Mouse (Mus musculus): ENCODE measurements at regions not wholly inside any gene's neighbourhood (a gene's known extent, or its start where the extent isn't known, plus 50 kb on each side); places are given as distances from the start of the nearest gene placed in this dataset.

DNA sequence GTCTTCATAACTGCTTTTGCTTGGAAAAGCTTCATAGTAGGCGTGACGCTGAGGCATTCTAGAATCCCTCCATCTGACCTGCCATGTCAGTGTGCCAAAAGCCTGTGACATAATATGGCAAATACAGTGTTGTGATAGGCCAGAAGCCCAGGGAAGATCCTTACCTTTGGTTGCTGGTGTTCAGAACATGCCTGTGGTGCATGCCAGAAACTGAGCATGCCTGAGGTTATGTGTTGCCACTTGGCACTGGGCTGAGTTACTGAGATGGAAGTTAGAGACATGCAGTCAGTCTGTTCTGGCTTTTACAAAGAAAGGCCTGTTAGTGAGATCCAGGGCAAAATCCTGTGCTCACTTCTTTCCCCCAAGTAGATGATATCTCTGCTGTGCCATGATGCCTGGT is 412.7 kb upstream of the Gm11042 start:
- WGBS, result 78% methylated on average over 2 of the region's 2 CpGs
- no peaks in the 10 kb centered on the region for H3K36me3 ChIP-seq (ENCODE audit: control insufficient read depth, insufficient read depth, low read length)
- no peak overlapping the region for H3K9ac ChIP-seq (ENCODE audit: low read depth, low read length)
- no peaks in the 10 kb centered on the region for H3K27me3 ChIP-seq (replicated peaks; ENCODE audit: control insufficient read depth, insufficient read depth, low read length)
- no peaks in the 10 kb centered on the region for H3K9me3 ChIP-seq (ENCODE audit: control insufficient read depth, low read length)
- H3K4me2 ChIP-seq, result no peak overlapping the region
- no peak overlapping the region for H3K4me3 ChIP-seq (ENCODE audit: low read depth, low read length)
- no peak for DNase-seq (ENCODE audit: low spot score)
- no peak for ATAC-seq (replicated peaks; ENCODE audit: low FRiP score)
- H3K27ac ChIP-seq (ENCODE audit: low read depth, low read length), result no peak overlapping the region
- no peaks in the 10 kb centered on the region for H3K4me1 ChIP-seq (replicated peaks; ENCODE audit: control insufficient read depth, insufficient read depth, low read length)

DNA sequence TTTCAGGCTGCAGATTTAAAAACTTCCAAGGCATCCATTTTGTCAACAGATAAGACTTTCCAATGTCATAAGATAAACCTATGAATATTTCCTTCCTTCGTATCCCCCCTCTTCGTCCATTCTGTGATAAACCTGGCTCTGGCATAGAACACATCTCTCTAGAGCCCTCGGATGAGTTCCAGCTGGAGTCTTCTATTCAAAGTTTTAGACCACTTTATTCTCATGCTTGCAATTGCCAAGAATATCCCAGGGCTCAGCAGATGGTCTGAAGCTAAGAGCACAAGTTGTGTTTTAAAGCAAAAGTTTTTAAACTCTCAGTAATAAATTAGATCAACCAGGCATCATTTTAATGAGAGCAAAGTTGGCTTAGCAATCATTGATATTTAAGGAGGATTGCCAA is 363.0 kb upstream of the Gm11042 start:
- Histone ChIP-seq H3K9me3 (ENCODE audit: control insufficient read depth, low read length) (no peaks in the 10 kb centered on the region), H3K27ac (ENCODE audit: low read depth, low read length) (no peak overlapping the region), H3K4me1 (replicated peaks; ENCODE audit: control insufficient read depth, insufficient read depth, low read length) (no peaks in the 10 kb centered on the region), H3K36me3 (ENCODE audit: control insufficient read depth, insufficient read depth, low read length) (no peaks in the 10 kb centered on the region), H3K4me2 (no peak overlapping the region), H3K27me3 (replicated peaks; ENCODE audit: control insufficient read depth, insufficient read depth, low read length) (no peaks in the 10 kb centered on the region), H3K9ac (ENCODE audit: low read depth, low read length) (no peak overlapping the region), H3K4me3 (ENCODE audit: low read depth, low read length) (no peak overlapping the region)
- DNase-seq (ENCODE audit: low spot score) (no peak), ATAC-seq (replicated peaks; ENCODE audit: low FRiP score) (no peak)
- 65% methylated on average over 3 of the region's 3 CpGs for WGBS

DNA sequence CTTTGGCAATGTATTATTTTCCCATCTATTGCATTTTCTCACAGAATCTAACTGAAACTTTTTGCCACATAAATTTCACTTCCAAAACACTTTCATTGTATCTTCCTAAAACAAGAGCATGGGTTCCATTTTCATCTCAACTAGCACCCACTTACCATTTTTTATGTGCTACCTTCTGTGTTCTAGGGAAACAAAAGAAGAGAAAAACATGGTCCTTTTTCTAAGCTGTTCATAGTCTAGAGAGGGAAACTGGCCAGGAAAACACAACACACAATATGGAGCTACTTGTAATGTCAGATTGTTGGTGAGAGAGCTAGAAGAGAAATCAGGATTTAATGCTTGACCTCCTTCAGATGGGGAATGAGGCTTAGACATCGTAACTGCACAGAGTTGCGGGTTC is 361.6 kb upstream of the Gm11042 start:
- Histone ChIP-seq H3K9me3 (ENCODE audit: control insufficient read depth, low read length) (no peaks in the 10 kb centered on the region), H3K9ac (ENCODE audit: low read depth, low read length) (no peak overlapping the region)
- 79% methylated on average over 2 of the region's 2 CpGs for WGBS

DNA sequence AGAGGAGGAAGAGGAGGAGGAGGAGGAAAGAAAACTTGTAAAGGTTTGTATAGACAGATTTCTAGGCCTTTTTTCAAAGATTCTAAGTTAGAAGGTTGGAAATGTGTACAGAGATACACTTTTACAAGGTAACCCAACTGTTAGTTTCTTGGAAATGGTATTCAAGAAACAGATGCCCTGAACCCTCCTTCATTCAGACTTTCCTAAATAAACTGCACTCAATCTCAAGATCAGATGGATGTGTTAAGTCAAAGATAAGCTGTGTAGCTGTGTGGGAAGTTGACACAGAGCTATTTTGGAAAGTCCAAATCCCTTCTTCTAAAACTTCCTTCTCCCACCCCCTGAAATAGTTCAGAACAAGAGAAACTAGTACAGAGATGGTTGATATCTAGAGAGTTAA is 342.2 kb upstream of the Gm11042 start:
- ATAC-seq (replicated peaks; ENCODE audit: low FRiP score) (no peak), DNase-seq (ENCODE audit: low spot score) (no peak)
- no peaks in the 10 kb centered on the region for H3K9me3 ChIP-seq (ENCODE audit: control insufficient read depth, low read length)
- no peaks in the 10 kb centered on the region for H3K36me3 ChIP-seq (ENCODE audit: control insufficient read depth, insufficient read depth, low read length)
- H3K27me3 ChIP-seq (replicated peaks; ENCODE audit: control insufficient read depth, insufficient read depth, low read length), result no peaks in the 10 kb centered on the region
- H3K9ac ChIP-seq (ENCODE audit: low read depth, low read length), result no peak overlapping the region
- no peak overlapping the region for H3K4me2 ChIP-seq
- H3K4me3 ChIP-seq (ENCODE audit: low read depth, low read length), result no peak overlapping the region
- no peaks in the 10 kb centered on the region for H3K4me1 ChIP-seq (replicated peaks; ENCODE audit: control insufficient read depth, insufficient read depth, low read length)
- no peak overlapping the region for H3K27ac ChIP-seq (ENCODE audit: low read depth, low read length)

More for the DNA sequence above, 361.6 kb upstream of the Gm11042 start:
- no peak overlapping the region for H3K4me3 ChIP-seq (ENCODE audit: low read depth, low read length)
- no peaks in the 10 kb centered on the region for H3K4me1 ChIP-seq (replicated peaks; ENCODE audit: control insufficient read depth, insufficient read depth, low read length)
- no peak for DNase-seq (ENCODE audit: low spot score)
- H3K4me2 ChIP-seq, result no peak overlapping the region
- no peaks in the 10 kb centered on the region for H3K27me3 ChIP-seq (replicated peaks; ENCODE audit: control insufficient read depth, insufficient read depth, low read length)
- ATAC-seq (replicated peaks; ENCODE audit: low FRiP score), result no peak
- no peak overlapping the region for H3K27ac ChIP-seq (ENCODE audit: low read depth, low read length)
- H3K36me3 ChIP-seq (ENCODE audit: control insufficient read depth, insufficient read depth, low read length), result no peaks in the 10 kb centered on the region

DNA sequence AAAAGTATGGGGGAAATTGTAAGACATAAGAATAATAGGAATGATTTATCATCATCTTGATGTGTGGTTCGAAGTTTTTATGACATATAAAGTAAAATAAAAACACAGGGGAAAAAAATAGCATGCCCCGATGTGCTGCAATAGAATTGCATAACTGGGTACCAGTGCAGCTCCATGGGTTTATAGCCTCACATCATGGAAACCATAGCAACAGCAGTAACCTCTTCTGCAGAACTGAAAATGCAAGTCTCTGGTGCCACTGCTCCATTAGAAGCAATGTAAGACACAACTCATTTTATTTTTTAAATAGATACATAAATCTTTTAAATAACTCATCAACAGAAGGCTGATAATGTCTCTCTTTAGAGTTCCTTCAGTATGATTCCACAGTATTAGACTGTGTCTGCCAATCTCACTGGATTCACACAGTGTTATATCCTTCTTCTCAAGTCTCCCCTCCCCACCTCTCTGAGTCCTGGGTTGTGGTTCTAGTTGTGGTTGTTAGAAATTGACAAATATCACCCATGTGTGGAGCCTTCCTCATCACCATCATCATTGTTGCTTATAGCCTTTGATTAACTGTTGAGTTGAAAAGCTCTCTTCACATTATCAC is 340.9 kb upstream of the Gm11042 start:
- Histone ChIP-seq H3K9me3 (ENCODE audit: control insufficient read depth, low read length) (no peaks in the 10 kb centered on the region), H3K27me3 (replicated peaks; ENCODE audit: control insufficient read depth, insufficient read depth, low read length) (no peaks in the 10 kb centered on the region), H3K27ac (ENCODE audit: low read depth, low read length) (no peak overlapping the region), H3K4me1 (replicated peaks; ENCODE audit: control insufficient read depth, insufficient read depth, low read length) (no peaks in the 10 kb centered on the region), H3K4me2 (no peak overlapping the region), H3K36me3 (ENCODE audit: control insufficient read depth, insufficient read depth, low read length) (no peaks in the 10 kb centered on the region), H3K4me3 (ENCODE audit: low read depth, low read length) (no peak overlapping the region), H3K9ac (ENCODE audit: low read depth, low read length) (no peak overlapping the region)
- ATAC-seq (replicated peaks; ENCODE audit: low FRiP score) (no peak), DNase-seq (ENCODE audit: low spot score) (no peak)
- 63% methylated on average over 2 of the region's 2 CpGs for WGBS

DNA sequence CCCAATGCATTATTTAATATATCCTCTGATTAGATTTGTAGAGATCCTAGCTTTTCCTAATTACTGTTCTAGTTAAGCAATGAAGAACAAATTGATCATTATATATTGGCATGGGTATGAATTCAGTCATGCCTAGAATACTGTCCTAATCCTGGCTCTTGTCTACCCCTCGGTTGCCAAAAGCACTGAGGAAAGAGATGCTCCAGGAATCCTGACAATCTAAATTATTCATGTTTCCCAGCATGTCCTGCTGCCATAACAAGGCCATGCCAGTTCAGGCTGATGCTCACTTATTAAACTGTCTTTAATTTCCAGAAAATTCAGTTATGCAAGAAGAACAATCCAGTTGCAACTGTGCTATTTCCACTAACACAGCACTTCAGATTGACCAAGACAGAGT is 335.1 kb upstream of the Gm11042 start:
- H3K36me3 ChIP-seq (ENCODE audit: control insufficient read depth, insufficient read depth, low read length), result no peaks in the 10 kb centered on the region
- H3K4me1 ChIP-seq (replicated peaks; ENCODE audit: control insufficient read depth, insufficient read depth, low read length), result no peaks in the 10 kb centered on the region
- H3K27ac ChIP-seq (ENCODE audit: low read depth, low read length), result no peak overlapping the region
- no peak overlapping the region for H3K9ac ChIP-seq (ENCODE audit: low read depth, low read length)
- H3K9me3 ChIP-seq (ENCODE audit: control insufficient read depth, low read length), result no peaks in the 10 kb centered on the region
- ATAC-seq (replicated peaks; ENCODE audit: low FRiP score), result no peak
- no peak overlapping the region for H3K4me2 ChIP-seq
- no peak for DNase-seq (ENCODE audit: low spot score)
- H3K27me3 ChIP-seq (replicated peaks; ENCODE audit: control insufficient read depth, insufficient read depth, low read length), result no peaks in the 10 kb centered on the region
- no peak overlapping the region for H3K4me3 ChIP-seq (ENCODE audit: low read depth, low read length)
- 67% methylated on average over 1 of the region's 1 CpGs for WGBS

DNA sequence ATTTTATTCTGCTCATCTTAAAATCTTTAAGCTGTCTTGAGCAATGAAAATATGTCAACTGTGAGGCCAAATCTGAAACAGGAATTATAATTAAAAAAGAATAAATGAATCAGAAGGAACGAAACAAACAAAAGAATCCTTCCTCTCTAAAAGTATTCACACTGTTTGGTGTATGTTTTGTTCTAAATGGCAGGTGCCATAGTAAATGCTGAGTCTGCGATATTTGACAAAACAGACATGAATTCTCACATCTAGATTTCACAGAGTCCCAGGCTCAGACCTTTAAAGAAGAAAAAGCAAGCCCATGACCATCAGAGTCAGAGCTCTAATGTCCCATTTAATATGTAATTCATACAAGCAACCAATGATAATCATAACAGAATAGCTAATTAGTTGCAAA is 316.6 kb upstream of the Gm11042 start:
- Histone ChIP-seq H3K4me1 (replicated peaks; ENCODE audit: control insufficient read depth, insufficient read depth, low read length) (no peaks in the 10 kb centered on the region), H3K9ac (ENCODE audit: low read depth, low read length) (no peak overlapping the region), H3K9me3 (ENCODE audit: control insufficient read depth, low read length) (no peaks in the 10 kb centered on the region), H3K27ac (ENCODE audit: low read depth, low read length) (no peak overlapping the region), H3K36me3 (ENCODE audit: control insufficient read depth, insufficient read depth, low read length) (no peaks in the 10 kb centered on the region), H3K27me3 (replicated peaks; ENCODE audit: control insufficient read depth, insufficient read depth, low read length) (no peaks in the 10 kb centered on the region), H3K4me2 (no peak overlapping the region), H3K4me3 (ENCODE audit: low read depth, low read length) (no peak overlapping the region)
- no peak for DNase-seq (ENCODE audit: low spot score)
- 72% methylated on average over 2 of the region's 2 CpGs for WGBS
- ATAC-seq (replicated peaks; ENCODE audit: low FRiP score), result no peak

DNA sequence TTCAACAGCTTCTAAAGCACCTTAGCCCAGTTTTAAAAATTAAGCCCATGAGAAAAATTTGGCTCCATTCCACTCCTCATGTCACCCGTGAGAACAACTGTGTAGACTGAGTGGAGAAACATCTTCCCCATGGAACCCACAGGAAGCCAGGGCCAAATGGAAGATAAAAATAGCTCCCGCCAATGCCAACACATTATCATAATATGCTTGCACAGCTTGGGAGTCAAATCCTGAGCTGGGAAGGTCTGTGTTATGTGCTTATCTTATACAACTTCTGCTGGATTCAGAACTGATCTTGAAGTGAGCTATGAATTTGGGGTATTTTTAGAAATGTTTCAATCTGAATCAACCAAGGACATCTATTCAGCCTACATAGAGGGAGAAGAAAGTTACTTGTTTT is 279.0 kb upstream of the Gm11042 start:
- 58% methylated on average over 2 of the region's 2 CpGs for WGBS
- no peak overlapping the region for H3K27ac ChIP-seq (ENCODE audit: low read depth, low read length)
- no peak overlapping the region for H3K4me3 ChIP-seq (ENCODE audit: low read depth, low read length)
- H3K4me1 ChIP-seq (replicated peaks; ENCODE audit: control insufficient read depth, insufficient read depth, low read length), result no peaks in the 10 kb centered on the region
- ATAC-seq (replicated peaks; ENCODE audit: low FRiP score) (no peak), DNase-seq (ENCODE audit: low spot score) (no peak)
- H3K27me3 ChIP-seq (replicated peaks; ENCODE audit: control insufficient read depth, insufficient read depth, low read length), result no peaks in the 10 kb centered on the region
- no peaks in the 10 kb centered on the region for H3K36me3 ChIP-seq (ENCODE audit: control insufficient read depth, insufficient read depth, low read length)
- no peaks in the 10 kb centered on the region for H3K9me3 ChIP-seq (ENCODE audit: control insufficient read depth, low read length)
- H3K9ac ChIP-seq (ENCODE audit: low read depth, low read length), result no peak overlapping the region
- no peak overlapping the region for H3K4me2 ChIP-seq

DNA sequence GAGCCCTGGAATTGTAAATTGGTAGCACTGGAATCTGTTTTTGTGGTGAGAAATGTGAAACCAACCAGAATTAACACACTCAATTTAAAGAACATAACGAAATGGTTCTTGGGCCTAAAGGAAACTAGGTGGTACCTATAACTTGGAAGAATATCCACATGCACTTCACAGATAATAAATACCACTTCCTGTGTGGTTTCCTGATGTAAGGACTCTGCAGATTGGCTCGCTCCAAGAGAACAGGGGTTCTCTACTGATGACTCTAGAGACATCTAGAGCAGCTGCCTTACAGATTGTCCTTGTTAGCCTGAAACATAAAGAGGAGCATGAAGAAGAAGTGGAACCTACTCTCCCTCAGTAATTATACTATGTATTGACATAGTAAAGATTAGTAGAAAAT is 238.4 kb upstream of the Gm11042 start:
- 43% methylated on average over 2 of the region's 2 CpGs for WGBS
- Histone ChIP-seq H3K27me3 (replicated peaks; ENCODE audit: control insufficient read depth, insufficient read depth, low read length) (no peaks in the 10 kb centered on the region), H3K27ac (ENCODE audit: low read depth, low read length) (no peak overlapping the region), H3K4me3 (ENCODE audit: low read depth, low read length) (no peak overlapping the region), H3K4me1 (replicated peaks; ENCODE audit: control insufficient read depth, insufficient read depth, low read length) (no peaks in the 10 kb centered on the region), H3K4me2 (no peak overlapping the region), H3K36me3 (ENCODE audit: control insufficient read depth, insufficient read depth, low read length) (no peaks in the 10 kb centered on the region), H3K9me3 (ENCODE audit: control insufficient read depth, low read length) (no peaks in the 10 kb centered on the region), H3K9ac (ENCODE audit: low read depth, low read length) (no peak overlapping the region)
- DNase-seq (ENCODE audit: low spot score) (no peak), ATAC-seq (replicated peaks; ENCODE audit: low FRiP score) (no peak)
